Mouse (Mus musculus) stomach, adult 2 months (tissue): ENCODE data around the gene Eif3i. TPM values are rescaled to one million over a fixed set of nuclear protein-coding genes. Genes with fewer than 3 reads are reported as not detected.

Experiments used
- polyA plus RNA-seq: library from polyadenylated mRNA; depleted of rRNA; stranded (reverse); fragments of >200 nt; gene quantifications from 2 replicates; pipeline ENCODE4 v1.2.3, GENCODE M21; 2012; rRNA removed

Eif3i gene
- polyA plus RNA-seq = 114 and 116 TPM in 2 replicates

GRCm38 (mm10) chr4:129600233-129601158, at the start of gene Eif3i, which contains the start of gene Tmem234:
TSS of gene Eif3i (minus strand) at chr4:129600648.
TSS of gene Tmem234 (plus strand) at chr4:129600668.

GRCm38 (mm10) chr4:129640638-129641467, 40.4 kb upstream of the Eif3i start, which contains the start of gene Txlna:
TSS of gene Txlna (minus strand) at chr4:129641065.

GRCm38 (mm10) chr4:129623681-129624091, 23.2 kb upstream of the Eif3i start, which contains the start of gene Ccdc28b:
TSS of gene Ccdc28b (minus strand) at chr4:129623947.

GRCm38 (mm10) chr4:129618786-129619691, 18.6 kb upstream of the Eif3i start, which contains the start of gene Iqcc:
TSS of gene Iqcc (minus strand) at chr4:129619099.

GRCm38 (mm10) chr4:129614093-129614492, 13.6 kb upstream of the Eif3i start, which contains the start of gene Dcdc2b:
TSS of gene Dcdc2b (minus strand) at chr4:129614257.

GRCm38 (mm10) chr4:129578466-129578865, 22.0 kb downstream of the Eif3i start, which contains the start of gene Fam167b:
TSS of gene Fam167b (minus strand) at chr4:129578549.

GRCm38 (mm10) chr4:129573430-129573829, 27.0 kb downstream of the Eif3i start, which contains the start of gene Lck:
TSS of gene Lck (minus strand) at chr4:129573641.

GRCm38 (mm10) chr4:129542592-129543141, 57.8 kb downstream of the Eif3i start, which contains the start of gene Hdac1:
TSS of gene Hdac1 (minus strand) at chr4:129542713.

Other genes with a start within 250 kb of the Eif3i start
- gene Zbtb8a, start 222.5 kb downstream of the Eif3i start, polyA plus RNA-seq = 2.6 and 2.9 TPM in 2 replicates
- 0.05 TPM in 1 of 2 replicates, not detected in the other for gene Zbtb8b, start 159.8 kb downstream of the Eif3i start, polyA plus RNA-seq
- gene Bsdc1, start 139.1 kb downstream of the Eif3i start, polyA plus RNA-seq = 6.9 and 8.1 TPM in 2 replicates
- not detected in 2 replicates for gene Tssk3, start 109.6 kb downstream of the Eif3i start, polyA plus RNA-seq
- gene Fam229a, start 109.5 kb downstream of the Eif3i start, polyA plus RNA-seq = 0.57 TPM in 1 of 2 replicates, not detected in the other
- gene Marcksl1, start 87.1 kb downstream of the Eif3i start, polyA plus RNA-seq = 9.9 and 12.4 TPM in 2 replicates
- gene Hdac1, start 57.9 kb downstream of the Eif3i start, polyA plus RNA-seq = 8.9 and 12.8 TPM in 2 replicates
- gene Lck, start 27.0 kb downstream of the Eif3i start, polyA plus RNA-seq = 0.25 and 0.30 TPM in 2 replicates
- 3.0 and 4.0 TPM in 2 replicates for gene Fam167b, start 22.1 kb downstream of the Eif3i start, polyA plus RNA-seq
- gene Tmem234, start within 50 bp of the Eif3i start, polyA plus RNA-seq = 57.2 and 65.6 TPM in 2 replicates
- 1.3 and 2.6 TPM in 2 replicates for gene Dcdc2b, start 13.6 kb upstream of the Eif3i start, polyA plus RNA-seq
- 16.0 and 17.3 TPM in 2 replicates for gene Iqcc, start 18.5 kb upstream of the Eif3i start, polyA plus RNA-seq
- 6.4 and 8.3 TPM in 2 replicates for gene Ccdc28b, start 23.3 kb upstream of the Eif3i start, polyA plus RNA-seq
- gene Txlna, start 40.4 kb upstream of the Eif3i start, polyA plus RNA-seq = 9.5 and 10.4 TPM in 2 replicates
- gene Kpna6, start 72.1 kb upstream of the Eif3i start, polyA plus RNA-seq = 5.7 and 8.6 TPM in 2 replicates
- 11.4 and 12.0 TPM in 2 replicates for gene Tmem39b, start 96.2 kb upstream of the Eif3i start, polyA plus RNA-seq
- gene Khdrbs1, start 141.7 kb upstream of the Eif3i start, polyA plus RNA-seq = 16.4 and 32.8 TPM in 2 replicates
- gene Ptp4a2, start 210.6 kb upstream of the Eif3i start, polyA plus RNA-seq = 10.3 and 15.0 TPM in 2 replicates